Mouse (Mus musculus) left cerebral cortex, postnatal 14 days (tissue): ENCODE data around the gene Tomt. TPM values are rescaled to one million over a fixed set of nuclear protein-coding genes. Genes with fewer than 3 reads are reported as not detected.

Experiments used
- DNase-seq, 2 experiments: peaks; one replicate each; pipeline ENCODE4 v3.0.0; 2021 to 2022; ENCODE audit warnings: low spot score in 2 of 2, mixed read lengths in 1 of 2
- intact Hi-C: fragments of 180-260 bp; cut with DNase I; formaldehyde crosslinking; loops from one replicate; pipeline ENCODE4 v1.15.1; 2025
- total RNA-seq, 2 experiments: library from RNA; stranded (reverse); gene quantifications; 2 replicates each; pipeline ENCODE4 v1.2.3; 2021

Tomt gene
- total RNA-seq, 2 experiments from 2014 or later: 0.11 TPM; not detected in 1

DNA sequence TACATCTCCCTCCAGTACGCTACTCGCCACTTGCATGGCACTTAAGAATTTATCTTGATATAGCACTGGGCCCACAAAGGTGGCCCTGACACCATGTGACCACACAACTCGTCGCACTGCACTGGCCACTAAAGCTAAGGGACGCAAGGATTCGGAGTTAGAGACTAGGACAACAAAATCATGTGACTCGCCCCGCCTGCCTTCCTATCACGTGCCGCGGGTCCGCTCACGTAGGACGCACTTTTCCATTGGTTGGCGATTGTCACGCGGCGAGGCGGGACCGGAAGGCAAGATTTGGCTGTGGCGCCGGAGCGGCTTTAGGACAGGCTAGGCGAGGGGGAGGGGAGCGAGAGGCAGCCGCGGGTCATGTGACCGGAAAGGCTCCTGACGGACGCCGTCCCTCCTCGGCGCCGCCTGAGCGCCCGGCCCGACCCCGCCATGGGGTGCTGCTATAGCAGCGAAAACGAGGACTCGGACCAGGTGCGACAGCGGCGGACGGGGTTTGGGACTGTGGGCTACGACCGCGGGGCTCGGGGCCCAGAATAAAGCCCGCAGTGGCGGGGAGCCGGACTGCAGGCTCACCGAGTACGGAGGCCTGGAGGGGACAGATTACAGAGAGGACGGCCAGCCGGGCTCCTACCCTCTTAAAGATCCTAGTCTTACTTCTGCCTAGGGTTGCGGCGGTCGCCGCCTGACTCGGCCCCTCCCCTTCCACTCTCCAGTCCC lies 435 bp downstream of the Tomt start, which contains the start of gene Lamtor1:
TSS of gene Lamtor1 (plus strand) at position 344 of the 726 bp plus-strand sequence.
- peak; percentile 100 for DNase-seq
- intact Hi-C loops: no loop called here

DNA sequence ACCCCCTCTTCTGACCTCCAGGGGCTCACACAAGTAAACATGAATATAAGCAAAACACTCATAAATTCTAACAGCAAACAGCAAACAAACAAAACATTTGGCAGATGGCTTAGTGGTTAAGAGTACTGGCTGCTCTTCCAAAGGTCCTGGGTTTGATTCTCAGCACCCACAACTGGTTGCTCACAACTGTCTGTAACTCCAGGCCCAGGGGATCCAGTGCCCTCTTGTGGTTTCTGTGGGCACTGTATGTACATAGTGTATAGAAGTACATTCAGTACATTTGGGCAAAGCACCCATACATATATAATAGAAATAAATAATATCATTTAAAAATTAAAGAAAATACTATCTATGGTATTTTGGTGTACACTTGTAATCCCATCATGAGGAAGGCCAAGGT lies 3.3 kb downstream of the Tomt start:
- intact Hi-C loops: no loop called here
- DNase-seq: no peak

DNA sequence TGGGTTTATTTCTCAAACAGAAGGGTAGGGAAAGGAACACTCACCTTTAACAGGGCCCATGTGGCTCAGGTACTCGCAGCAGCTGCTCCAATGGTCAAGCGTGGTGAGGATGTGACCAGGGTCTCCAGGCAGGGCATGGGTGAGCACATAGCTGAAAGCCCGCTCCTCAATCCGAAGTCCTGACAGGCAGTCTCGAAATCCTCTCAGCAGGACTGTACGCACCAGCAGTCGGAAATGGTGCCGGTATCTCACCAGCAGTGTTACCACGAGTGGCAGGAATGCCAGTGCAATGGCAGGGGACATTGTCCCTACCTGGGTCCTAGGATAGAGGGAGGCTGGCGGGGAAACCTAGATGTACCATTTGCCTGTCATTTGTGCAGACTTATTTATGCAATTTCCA lies 4.2 kb downstream of the Tomt start:
- no peak for DNase-seq
- intact Hi-C loops: no loop called here

DNA sequence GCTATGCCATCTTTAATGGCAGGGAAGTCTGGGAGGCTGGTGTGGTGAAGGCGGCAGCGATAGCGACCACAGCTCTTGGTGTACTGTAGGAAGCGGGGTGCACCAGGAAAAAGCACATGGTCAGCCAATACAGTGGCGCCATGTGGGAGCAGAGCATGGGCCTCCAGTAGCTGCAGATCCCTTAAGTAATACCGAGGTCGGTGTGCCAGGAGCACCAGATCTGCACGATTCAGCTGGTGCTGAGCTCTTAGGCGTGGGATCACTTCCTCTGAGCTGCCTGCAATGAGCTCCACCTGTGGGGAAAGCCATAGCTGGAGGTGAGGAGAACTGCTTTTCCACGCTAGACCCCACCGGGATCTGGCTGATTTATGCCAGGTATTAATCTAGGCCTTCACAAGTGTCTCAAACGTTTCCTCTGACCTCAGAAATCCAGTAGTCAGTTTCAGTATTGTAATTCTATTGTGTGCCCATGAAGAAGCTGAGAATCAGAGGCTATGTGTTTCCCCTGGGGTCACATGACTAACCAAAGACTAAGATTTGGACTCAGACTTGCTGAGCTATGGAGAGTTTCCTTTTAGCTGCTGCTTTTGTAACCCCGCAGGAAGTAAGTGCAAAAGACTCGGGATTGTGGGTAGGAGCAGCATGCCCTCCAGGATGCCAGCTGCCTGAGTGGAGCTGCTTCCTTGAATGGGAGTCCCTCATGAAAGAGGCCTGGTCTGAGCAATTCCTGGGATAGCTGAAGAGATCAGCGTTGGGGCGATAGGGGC lies 5.6 kb downstream of the Tomt start:
- DNase-seq: no peak
- intact Hi-C loops: no loop called here

DNA sequence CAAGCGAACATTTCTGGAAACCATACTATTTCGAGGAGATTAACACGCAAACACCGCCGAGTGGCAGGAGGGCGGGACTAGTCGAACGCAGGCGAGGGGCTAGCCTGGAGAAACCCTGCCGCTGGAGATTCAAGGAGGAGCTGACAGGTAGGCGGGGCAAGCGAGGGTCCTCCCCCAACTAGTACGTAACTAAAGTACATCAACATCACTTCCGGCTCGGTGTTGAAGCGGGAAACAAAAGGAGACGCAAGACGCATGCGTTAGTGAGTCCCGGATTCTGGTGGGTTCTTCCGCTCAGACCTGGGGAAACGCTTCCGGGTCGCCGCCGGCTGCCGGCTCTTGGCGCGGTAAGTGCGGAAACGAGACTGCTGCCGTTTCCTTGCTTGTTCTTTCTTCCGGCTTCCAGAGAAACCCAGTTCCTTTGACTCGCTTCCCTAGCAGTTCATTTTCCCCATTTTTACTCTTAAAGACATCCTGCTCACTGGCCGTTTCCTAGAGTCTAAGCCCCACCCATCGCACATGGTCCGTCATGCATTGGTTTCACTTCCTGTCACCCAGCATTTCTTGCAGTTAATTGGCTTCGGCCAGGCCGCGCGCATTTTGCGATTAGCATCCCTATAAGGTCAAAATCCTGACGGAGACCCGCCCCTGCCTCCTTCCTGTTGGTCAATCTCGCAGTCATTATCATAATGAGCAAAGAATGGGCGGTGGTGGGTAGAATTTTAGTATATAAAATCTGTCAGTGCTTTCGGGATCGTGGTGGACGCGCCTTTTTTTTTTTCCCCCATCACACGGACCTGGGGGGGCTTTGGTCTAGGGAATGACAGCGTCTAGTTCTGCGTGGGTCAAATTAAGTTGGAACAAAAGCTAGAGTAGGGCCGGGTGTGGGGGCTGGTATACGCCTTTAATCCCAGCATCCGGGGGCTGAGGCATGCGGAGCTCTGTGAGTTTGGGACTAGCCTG lies 9.8 kb downstream of the Tomt start:
- peak; percentile 98 to 99 for DNase-seq
- intact Hi-C loops: loop anchor here (5.0 kb wide), 1 partner anchor 229 kb away; no protein-coding TSS in a partner anchor

DNA sequence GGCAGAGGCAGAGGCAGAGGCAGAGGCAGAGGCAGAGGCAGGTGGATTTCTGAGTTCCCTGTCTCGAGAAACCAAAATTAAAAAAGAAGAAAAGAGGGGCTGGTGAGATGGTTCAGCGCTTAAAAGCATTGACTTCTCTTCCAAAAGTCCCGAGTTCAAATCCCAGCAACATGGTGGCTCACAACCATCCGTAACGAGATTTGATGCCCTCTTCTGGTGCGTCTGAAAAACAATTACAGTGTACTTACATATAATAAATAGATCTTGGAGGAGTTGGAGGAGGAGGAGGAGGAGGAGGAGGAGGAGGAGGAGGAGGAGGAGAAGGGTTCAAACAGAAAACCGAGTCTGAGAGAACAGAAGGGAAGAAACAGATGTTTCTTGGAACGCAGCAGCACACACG lies 10.5 kb downstream of the Tomt start:
- intact Hi-C loops: loop anchor here (5.0 kb wide), 1 partner anchor 228 kb away; no protein-coding TSS in a partner anchor
- no peak for DNase-seq

DNA sequence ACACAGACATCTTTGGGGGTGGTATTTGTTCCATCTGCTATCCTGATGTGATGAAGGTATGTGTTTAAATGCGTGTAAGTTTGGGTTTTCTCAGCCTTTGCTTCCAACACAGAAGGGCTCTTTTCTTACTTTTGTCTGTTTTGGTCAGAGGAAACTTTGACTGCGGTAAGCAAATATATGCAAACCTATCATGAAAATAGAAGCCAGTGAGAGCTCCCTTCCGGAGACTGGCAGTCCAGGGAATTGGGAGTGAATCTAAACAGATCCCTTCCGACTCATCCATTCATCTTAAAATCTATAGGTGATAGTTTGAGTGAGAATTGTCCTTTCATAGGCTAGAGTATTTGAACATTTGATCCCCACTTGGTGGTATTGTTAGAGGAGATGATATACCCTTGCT lies 17.7 kb downstream of the Tomt start:
- DNase-seq: no peak
- intact Hi-C loops: no loop called here

DNA sequence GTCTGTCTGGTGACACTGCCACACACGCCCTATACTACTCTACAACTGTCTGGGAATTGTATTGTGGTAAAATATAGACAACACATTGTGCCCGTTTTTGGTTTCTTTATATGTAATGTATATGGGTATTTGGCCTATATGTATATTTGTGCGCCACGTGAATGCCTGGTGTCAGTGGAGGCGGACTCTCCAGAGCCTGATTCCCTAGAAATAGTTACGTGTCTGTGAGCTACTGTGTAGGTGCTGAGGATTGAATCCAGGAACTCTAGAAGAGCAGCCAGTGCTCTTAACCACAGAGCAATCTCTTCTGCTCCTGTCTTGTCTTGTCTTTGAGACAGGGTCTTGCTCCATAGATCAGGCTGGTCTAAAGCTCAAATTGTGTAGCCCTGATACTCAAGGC lies 19.9 kb downstream of the Tomt start:
- DNase-seq: no peak
- intact Hi-C loops: no loop called here

DNA sequence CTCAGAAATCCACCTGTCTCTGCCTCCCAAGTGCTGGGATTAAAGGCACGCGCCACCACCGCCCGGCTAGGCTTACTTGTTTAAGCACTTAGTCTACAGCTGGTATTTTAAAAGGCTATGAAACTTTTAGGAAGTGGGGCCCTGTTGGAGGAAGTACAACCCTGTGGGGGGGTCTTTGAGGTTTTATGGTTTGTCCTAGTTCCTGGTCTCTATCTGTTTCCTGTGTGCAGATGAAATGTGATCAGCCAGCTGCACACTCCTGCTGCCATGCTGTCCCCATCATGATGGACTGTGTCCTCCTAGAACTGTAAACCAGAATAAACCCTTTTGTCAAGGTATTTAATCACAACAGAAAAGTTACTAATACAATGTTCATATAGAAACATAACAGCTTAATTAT lies 22.0 kb downstream of the Tomt start:
- intact Hi-C loops: no loop called here
- DNase-seq: no peak

DNA sequence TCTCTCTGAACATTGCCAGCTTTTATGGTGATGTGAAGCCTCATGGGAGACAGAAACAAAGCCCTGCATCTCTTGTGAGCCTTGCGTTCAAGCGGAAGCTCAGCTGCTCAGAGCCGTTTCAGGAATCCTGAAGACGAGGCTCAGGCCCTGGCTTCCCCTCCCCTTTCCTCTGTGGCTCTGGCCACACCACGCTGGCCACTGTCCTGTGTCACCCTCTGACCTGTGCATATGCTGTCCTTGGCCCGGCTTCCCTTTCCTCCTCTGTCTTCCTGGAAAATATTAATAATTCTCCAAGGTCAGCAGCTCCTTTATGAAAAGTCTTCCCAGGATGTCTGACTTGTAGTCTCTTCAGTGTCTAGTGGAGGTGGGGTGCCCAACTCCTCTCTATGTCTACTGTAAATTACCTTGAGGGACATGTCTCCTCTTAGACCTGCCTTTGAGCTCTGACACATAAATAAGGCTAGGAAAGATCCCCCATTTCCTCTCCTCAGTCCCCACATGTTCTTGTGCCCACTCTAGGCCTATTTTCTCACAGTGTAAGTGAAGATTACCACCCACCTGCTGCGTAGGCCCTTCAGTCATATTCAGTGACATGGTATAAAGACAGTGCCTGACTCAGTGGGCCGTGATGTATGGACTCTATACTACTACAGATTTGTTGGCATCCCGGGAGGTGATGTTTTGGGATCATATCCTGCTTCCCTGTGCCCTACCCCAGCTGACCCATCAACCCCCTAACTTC lies 23.6 kb downstream of the Tomt start:
- intact Hi-C loops: no loop called here
- DNase-seq: no peak

DNA sequence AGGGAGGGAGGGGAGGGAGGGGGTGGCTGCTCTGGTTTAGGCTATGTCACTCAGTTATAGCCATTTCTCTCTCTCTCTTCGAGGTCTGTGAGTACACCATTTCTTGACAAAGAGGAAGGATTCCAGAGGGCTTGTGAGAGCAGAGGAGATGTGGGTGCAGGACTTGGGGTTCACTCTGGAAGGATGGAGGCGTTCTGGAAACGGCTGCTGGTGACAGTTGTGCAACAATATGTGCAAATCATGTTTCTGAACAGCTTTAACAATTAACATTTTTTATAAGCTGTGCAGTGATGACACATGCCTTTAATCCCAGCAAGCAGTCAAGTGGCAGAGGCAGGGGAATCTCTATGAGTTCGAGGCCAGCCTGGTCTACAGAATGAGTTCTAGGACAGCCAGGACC lies 25.3 kb downstream of the Tomt start:
- no peak for DNase-seq
- intact Hi-C loops: no loop called here

DNA sequence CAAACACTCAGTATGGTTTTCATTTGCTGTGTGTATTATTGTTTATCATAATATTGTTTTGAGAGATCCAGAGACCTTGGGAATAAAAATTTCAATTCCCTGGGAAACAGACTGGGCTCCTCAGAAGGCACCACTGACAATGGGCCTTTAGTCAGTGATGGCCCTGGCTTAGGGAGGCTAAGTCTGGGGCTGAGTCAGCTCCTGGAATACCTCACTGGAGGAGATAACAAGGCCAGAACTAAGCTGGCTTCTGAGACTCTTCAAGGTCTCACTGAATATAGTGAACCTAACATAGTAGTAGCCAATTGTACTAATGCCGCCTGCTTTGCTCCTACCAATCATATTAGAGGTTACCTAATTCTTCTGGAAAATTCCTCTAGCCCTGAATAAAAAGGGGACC lies 30.2 kb downstream of the Tomt start:
- no peak for DNase-seq
- intact Hi-C loops: no loop called here

DNA sequence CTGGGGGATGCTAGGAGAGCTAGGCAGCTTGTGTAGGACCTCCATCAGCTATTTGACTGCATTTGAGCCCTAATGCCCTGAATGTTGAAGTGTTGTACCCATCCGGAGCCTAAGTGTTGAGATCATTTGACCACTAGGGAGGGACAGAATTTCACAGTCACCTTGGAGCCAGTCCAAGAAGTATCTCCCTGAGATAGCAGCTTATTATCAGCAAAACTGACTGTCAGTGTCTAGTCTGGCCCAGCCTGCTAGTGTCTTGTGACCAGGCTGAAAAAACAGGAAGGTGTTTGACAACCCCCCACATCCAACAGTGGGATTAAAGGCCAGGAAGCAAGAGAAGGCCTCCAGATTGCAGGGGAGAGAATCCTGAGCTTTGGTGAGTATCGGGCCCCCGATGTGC lies 34.9 kb downstream of the Tomt start:
- no peak for DNase-seq
- intact Hi-C loops: no loop called here

DNA sequence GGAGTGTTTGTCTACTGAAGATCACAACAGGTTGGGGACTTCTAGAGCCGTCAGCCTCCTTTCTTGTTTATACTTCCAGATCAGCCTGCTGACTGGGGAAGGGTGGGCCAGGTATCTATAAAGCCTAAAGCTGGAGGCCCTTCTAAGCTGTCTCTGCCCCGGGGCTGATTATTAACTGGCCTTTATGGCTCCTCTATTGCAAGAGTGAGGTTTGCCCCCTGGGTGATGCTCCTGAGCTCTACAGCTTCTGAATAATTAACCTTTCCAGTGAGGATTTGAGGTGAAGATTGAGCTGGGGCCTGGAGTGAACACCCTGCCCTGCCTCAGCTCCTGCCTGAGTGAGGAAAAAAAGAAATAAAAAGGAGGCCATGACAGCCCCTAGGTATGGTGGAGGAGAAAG lies 35.5 kb downstream of the Tomt start, which contains the start of gene Folr1:
TSS of gene Folr1 (minus strand) at position 160 of the 400 bp plus-strand sequence.
- intact Hi-C loops: no loop called here
- DNase-seq: no peak

DNA sequence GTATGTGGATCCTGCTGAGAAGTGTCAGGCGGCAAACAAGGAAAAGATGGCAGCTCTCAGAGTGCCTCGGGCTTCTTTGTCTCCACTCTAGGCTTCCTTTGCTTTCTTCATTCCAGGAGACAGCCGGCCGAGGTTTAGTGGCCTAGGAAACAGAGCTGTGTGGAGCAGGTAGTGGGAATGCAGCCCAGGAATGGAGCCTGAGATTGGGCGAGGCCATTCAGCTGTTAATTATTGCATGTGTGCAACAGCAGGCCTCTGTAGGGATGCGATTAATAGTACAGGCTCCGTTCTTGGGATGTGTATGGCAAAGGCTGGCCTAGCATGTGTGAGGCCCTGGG lies 37.0 kb downstream of the Tomt start:
- intact Hi-C loops: no loop called here
- DNase-seq: no peak

DNA sequence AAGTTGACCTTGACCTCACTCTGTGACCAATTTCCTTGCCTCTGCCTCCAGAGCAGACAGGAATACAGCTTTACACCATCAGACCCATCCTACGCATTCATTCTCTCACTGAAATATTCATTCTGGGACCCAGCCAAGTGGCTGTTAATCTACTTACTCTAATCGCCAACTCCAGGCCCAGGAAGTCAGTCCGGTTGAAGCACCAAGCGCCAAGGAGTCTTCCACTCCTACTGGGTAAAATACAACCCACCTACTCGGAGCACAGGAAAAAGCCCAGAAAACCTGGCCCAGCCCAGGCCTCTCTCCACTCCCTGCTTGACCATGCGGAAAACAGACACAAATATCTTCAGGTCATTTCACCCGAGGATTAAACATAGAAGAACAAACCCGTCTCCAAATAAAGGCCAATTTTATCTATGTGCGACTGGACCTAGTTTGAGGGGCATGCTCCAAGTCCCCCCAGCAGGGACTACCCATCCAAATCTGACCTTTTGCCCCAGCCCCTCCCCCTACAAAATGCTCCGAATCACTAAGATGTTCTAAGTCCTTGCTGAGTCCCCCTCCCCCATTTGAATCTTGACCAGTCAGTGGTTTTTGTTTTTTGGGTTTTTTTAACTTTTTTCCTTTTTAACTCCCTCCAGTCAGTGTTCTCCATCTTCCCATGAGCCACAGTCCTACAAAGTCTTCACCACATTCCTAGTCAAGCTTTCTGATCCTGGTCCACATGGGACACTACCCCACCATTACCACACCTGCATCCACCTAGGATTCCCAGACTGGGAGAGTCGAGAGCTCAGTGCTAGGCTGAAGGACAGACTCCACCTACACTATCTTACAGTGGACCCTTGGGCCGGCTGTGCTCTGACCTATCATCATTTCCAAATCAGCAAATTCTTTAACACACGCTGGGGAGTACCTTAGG lies 37.7 kb downstream of the Tomt start:
- DNase-seq: no peak
- intact Hi-C loops: no loop called here

DNA sequence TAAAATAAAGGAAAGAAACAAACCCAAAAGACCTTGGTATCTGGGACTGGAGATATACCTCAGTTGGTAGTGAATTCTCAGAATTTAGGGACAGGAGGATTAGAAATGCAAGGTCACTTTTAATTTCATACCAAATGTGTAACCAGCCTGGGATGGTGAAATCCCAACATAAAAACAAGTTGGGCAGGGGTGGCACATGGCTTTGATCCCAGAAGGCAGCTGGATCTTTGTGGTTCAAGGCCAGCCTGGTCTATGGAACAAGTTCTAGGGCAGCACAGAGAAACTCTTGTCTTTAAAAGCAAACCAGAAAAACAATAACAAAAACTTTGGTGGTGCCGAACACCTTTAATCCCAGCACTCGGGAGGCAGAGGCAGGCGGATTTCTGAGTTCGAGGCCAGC lies 38.7 kb downstream of the Tomt start:
- intact Hi-C loops: no loop called here

More for the DNA sequence above, 38.7 kb downstream of the Tomt start:
- no peak for DNase-seq
